Comparison of ENCODE assay signal across 7 mouse cellular contexts in genomic region chr2:158624718-158625222, GRCm38 (mm10). TPM values are rescaled to one million over a fixed set of nuclear protein-coding genes. Genes with fewer than 3 reads are reported as not detected.
DNase-seq lines count a peak whose midpoint lies in the region; ATAC-seq lines count a peak whose summit lies in the region.

Gene Actr5, plus strand, starts transcription at chr2:158624888.

- no peaks in the 10 kb centered on the region for H3K9me3 ChIP-seq in intestine, embryonic 16.5 days (ENCODE audit: control insufficient read depth, low read length)
- H3K9me3 ChIP-seq in midbrain, embryonic 11.5 days (ENCODE audit: control insufficient read depth, low read length): no peaks in the 10 kb centered on the region

- H3K27me3 ChIP-seq in intestine, embryonic 16.5 days (replicated peaks; ENCODE audit: control insufficient read depth, insufficient read depth, low read length): peaks cover 8% of the 10 kb centered on the region
- no peaks in the 10 kb centered on the region for H3K27me3 ChIP-seq in midbrain, embryonic 11.5 days (ENCODE audit: control insufficient read depth, insufficient read depth, low read length)

- H3K36me3 ChIP-seq in intestine, embryonic 16.5 days (ENCODE audit: control insufficient read depth, insufficient read depth, low read length): no peaks in the 10 kb centered on the region; the same call in 1 of the 2 replicates
- H3K36me3 ChIP-seq in midbrain, embryonic 11.5 days (ENCODE audit: control insufficient read depth, insufficient read depth, low read length): peaks cover 3% of the 10 kb centered on the region; the same call in 1 of the 2 replicates

- intact Hi-C loops in left cerebral cortex, postnatal 36 days (cut with DNase I): no loop called here

- peak within 1 kb of the TSS; percentile 90 for H3K4me3 ChIP-seq in intestine, embryonic 16.5 days (ENCODE audit: low read length)
- peak within 1 kb of the TSS; percentile 75 for H3K4me3 ChIP-seq in midbrain, embryonic 11.5 days (ENCODE audit: low read depth, low read length)

- H3K4me1 ChIP-seq in intestine, embryonic 16.5 days (ENCODE audit: control insufficient read depth, insufficient read depth, low read length): peaks cover 9% of the 10 kb centered on the region
- peaks cover 11% of the 10 kb centered on the region for H3K4me1 ChIP-seq in midbrain, embryonic 11.5 days (ENCODE audit: control insufficient read depth, insufficient read depth, low read length)

- peak within 1 kb of the TSS; percentile 90 for H3K9ac ChIP-seq in intestine, embryonic 16.5 days (ENCODE audit: low read depth, low read length)
- peak within 1 kb of the TSS; percentile 78 for H3K9ac ChIP-seq in midbrain, embryonic 11.5 days (ENCODE audit: low read length)

- peak within 1 kb of the TSS; percentile 78 for H3K4me2 ChIP-seq in intestine, embryonic 16.5 days (ENCODE audit: low read depth, low read length)
- peak within 1 kb of the TSS; percentile 84 for H3K4me2 ChIP-seq in midbrain, embryonic 11.5 days

- peak; percentile 95 for ATAC-seq in intestine, embryonic 16.5 days
- peak; percentile 97 for ATAC-seq in midbrain, embryonic 11.5 days (ENCODE audit: low FRiP score)

- under 1% methylated on average over 39 of the region's 39 CpGs for WGBS in intestine, embryonic 16.5 days
- under 1% methylated on average over 39 of the region's 39 CpGs for WGBS in midbrain, embryonic 11.5 days

- DNase-seq in adrenal gland, adult 8-10 months: peak; percentile 90
- peak; percentile 98 for DNase-seq in embryo, embryonic 9.5 days (ENCODE audit: extremely low spot score)
- peak; percentile 78 to 94 for DNase-seq in gastrocnemius, postnatal 4 days (ENCODE audit: low spot score in 2 of 2)
- DNase-seq in left cerebral cortex, postnatal 36 days (ENCODE audit: low spot score in 2 of 2): peak; percentile 87 to 89
- peak; percentile 99 for DNase-seq in midbrain, embryonic 11.5 days (ENCODE audit: low spot score, missing footprints)
- DNase-seq in skeletal muscle tissue, adult 2 months (ENCODE audit: low read depth, low spot score): peak; percentile 88

- H3K27ac ChIP-seq in intestine, embryonic 16.5 days (ENCODE audit: low read length): peak within 1 kb of the TSS; percentile 95
- H3K27ac ChIP-seq in midbrain, embryonic 11.5 days (ENCODE audit: low read depth, low read length): peak within 1 kb of the TSS; percentile 45; the same call in 1 of the 2 replicates

RNA-seq across cellular contexts. Expression of gene Actr5, which starts in this region (rescaled TPM):
- total RNA-seq in adrenal gland, adult 8-10 months (2022): 10 to 100 TPM; 13.2 to 19.7 (median 14.6) TPM
- 1 to 10 TPM; 7.3 to 9.0 TPM for total RNA-seq in gastrocnemius, postnatal 4 days (2021)
- 1.0 and 3.8 TPM in 2 replicates for polyA plus RNA-seq in intestine, embryonic 16.5 days (2015; fragmentation: Nextera tagmentation; extraction: Ambion mirVana)
- total RNA-seq in left cerebral cortex, postnatal 36 days (2021): 10 to 100 TPM; 12.1 to 13.1 TPM
- polyA plus RNA-seq in midbrain, embryonic 11.5 days (2014; fragmentation: Nextera tagmentation; extraction: Ambion mirVana): 15.3 and 16.0 TPM in 2 replicates

Comparison
In these comparisons a context has a peak if more than half of its experiments do, and no peak if none do; other contexts are left out.
1. Peak in every context shown above with its lines: DNase-seq, ATAC-seq, H3K4me3 ChIP-seq and H3K27ac ChIP-seq.